Mouse (Mus musculus): ENCODE results near the gene Cachd1. TPM values are rescaled to one million over a fixed set of nuclear protein-coding genes. Genes with fewer than 3 reads are reported as not detected.

The Cachd1 gene
- polyA plus RNA-seq, 1 experiment from 2014 or later = 44.9 TPM

- no peaks in the 10 kb centered on the region for H3K9me3 ChIP-seq (replicated peaks)
- peak overlapping the region; percentile 99 for H3K27ac ChIP-seq
- H3K4me3 ChIP-seq = peak overlapping the region; percentile 99
- H3K4me1 ChIP-seq = peaks cover 43% of the 10 kb centered on the region
- H3K36me3 ChIP-seq = peaks cover 3% of the 10 kb centered on the region; the same call in 1 of the 2 replicates
- no peaks in the 10 kb centered on the region for H3K27me3 ChIP-seq (ENCODE audit: low read depth, poor library complexity, severe bottlenecking)
- no peak for DNase-seq (ENCODE audit: low spot score)
- under 1% methylated on average over 68 of the region's 68 CpGs for WGBS
Measured at GRCm38 (mm10) chr4:100776871-100777375, 448 bp downstream of the Cachd1 start.

GRCm38 (mm10) chr4:100777376-100778041 lies 1.0 kb downstream of the Cachd1 start:
- WGBS = under 1% methylated on average over 42 of the region's 42 CpGs
- peak overlapping the region; percentile 99 for H3K27ac ChIP-seq

DNA sequence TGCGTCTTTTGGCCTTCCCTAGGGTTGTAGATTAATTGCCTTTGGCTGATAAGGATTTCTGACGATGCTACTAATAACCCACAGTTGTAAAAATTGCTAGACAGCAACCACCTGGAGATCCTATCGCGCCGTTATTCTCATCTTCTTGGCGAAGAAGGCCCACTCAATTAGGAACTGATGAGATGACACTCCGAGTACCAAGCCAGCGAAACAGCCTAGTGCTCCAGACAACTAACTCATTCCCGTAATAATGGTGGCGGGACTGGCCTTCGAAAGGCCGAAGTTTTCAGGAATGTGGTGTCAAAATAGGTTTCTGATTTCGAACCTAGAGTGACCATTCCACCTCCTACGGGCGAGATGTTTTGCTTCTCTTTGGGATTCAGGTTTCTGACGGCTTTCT lies 1.6 kb downstream of the Cachd1 start:
- H3K27me3 ChIP-seq (ENCODE audit: low read depth, poor library complexity, severe bottlenecking) = no peaks in the 10 kb centered on the region
- H3K27ac ChIP-seq = peak overlapping the region; percentile 99
- no peaks in the 10 kb centered on the region for H3K9me3 ChIP-seq (replicated peaks)
- H3K4me1 ChIP-seq = peaks cover 52% of the 10 kb centered on the region
- H3K36me3 ChIP-seq = peaks cover 7% of the 10 kb centered on the region; the same call in 1 of the 2 replicates
- WGBS = under 1% methylated on average over 16 of the region's 16 CpGs
- no peak for DNase-seq (ENCODE audit: low spot score)
- H3K4me3 ChIP-seq = peak overlapping the region; percentile 99

More at GRCm38 (mm10) chr4:100777376-100778041, 1.0 kb downstream of the Cachd1 start:
- Histone ChIP-seq H3K27me3 (ENCODE audit: low read depth, poor library complexity, severe bottlenecking) (no peaks in the 10 kb centered on the region), H3K4me3 (peak overlapping the region; percentile 99), H3K4me1 (peaks cover 47% of the 10 kb centered on the region), H3K36me3 (peaks cover 7% of the 10 kb centered on the region; the same call in 1 of the 2 replicates), H3K9me3 (replicated peaks) (no peaks in the 10 kb centered on the region)
- DNase-seq (ENCODE audit: low spot score) = peak; percentile 78

DNA sequence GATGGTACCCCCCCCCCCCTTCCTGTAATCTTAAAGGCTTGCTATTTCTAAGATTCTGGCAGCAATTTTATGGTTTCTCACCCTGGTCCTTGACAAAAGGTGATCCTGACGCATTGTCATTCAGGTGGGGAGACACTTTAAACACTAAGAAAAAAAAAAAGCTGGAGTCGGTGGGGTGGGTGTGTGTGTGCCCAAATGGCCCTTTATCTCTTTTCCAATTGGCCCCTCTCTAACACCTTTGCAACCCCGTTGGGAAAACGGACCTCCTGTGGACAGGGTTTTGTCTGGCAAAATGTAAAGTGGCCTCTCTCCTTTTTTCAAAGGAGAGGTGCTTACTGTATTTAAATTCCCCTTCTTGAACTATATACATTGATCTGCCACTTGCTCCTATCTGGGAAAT lies 2.5 kb downstream of the Cachd1 start:
- no peak for DNase-seq (ENCODE audit: low spot score)
- Histone ChIP-seq H3K4me3 (peak overlapping the region; percentile 99), H3K36me3 (peaks cover 11% of the 10 kb centered on the region; the same call in 1 of the 2 replicates), H3K4me1 (peaks cover 55% of the 10 kb centered on the region), H3K27me3 (ENCODE audit: low read depth, poor library complexity, severe bottlenecking) (no peaks in the 10 kb centered on the region), H3K27ac (peak overlapping the region; percentile 99), H3K9me3 (replicated peaks) (no peaks in the 10 kb centered on the region)
- 2% methylated on average over 4 of the region's 4 CpGs for WGBS

DNA sequence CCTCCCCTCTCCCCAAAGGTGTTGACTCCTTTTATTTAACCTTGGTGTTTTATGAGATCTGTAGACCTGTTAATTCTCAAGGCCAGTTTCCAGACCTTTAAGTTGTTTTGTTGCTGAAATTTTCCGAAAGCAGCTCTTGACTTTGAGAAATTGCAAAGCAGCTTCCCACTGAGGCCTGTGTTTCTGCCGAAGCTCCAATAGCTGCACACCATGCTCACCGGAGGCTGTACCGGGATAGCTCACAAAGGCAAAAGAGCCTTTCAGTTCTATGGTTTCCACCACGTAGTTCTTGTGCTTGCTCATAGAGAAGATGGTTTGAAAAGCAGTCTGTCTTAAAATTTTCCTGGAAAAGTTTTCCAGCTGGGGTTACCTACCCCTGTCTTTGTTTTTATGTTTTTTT lies 3.2 kb downstream of the Cachd1 start:
- H3K27ac ChIP-seq = peak overlapping the region; percentile 99
- WGBS = 4% methylated on average over 5 of the region's 5 CpGs
- peaks cover 57% of the 10 kb centered on the region for H3K4me1 ChIP-seq
- peaks cover 11% of the 10 kb centered on the region; the same call in 1 of the 2 replicates for H3K36me3 ChIP-seq
- H3K9me3 ChIP-seq (replicated peaks) = no peaks in the 10 kb centered on the region
- H3K4me3 ChIP-seq = peak overlapping the region; percentile 99
- no peaks in the 10 kb centered on the region for H3K27me3 ChIP-seq (ENCODE audit: low read depth, poor library complexity, severe bottlenecking)
- no peak for DNase-seq (ENCODE audit: low spot score)

- DNase-seq (ENCODE audit: low spot score) = no peak
- no peak overlapping the region for H3K27ac ChIP-seq
- no peak overlapping the region for H3K4me3 ChIP-seq
- WGBS = 69% methylated on average over 6 of the region's 6 CpGs
- H3K9me3 ChIP-seq (replicated peaks) = no peaks in the 10 kb centered on the region
- peaks cover 53% of the 10 kb centered on the region for H3K4me1 ChIP-seq
- no peaks in the 10 kb centered on the region for H3K27me3 ChIP-seq (ENCODE audit: low read depth, poor library complexity, severe bottlenecking)
- peaks cover 11% of the 10 kb centered on the region for H3K36me3 ChIP-seq
Measured at GRCm38 (mm10) chr4:100780911-100781310, 4.4 kb downstream of the Cachd1 start.

DNA sequence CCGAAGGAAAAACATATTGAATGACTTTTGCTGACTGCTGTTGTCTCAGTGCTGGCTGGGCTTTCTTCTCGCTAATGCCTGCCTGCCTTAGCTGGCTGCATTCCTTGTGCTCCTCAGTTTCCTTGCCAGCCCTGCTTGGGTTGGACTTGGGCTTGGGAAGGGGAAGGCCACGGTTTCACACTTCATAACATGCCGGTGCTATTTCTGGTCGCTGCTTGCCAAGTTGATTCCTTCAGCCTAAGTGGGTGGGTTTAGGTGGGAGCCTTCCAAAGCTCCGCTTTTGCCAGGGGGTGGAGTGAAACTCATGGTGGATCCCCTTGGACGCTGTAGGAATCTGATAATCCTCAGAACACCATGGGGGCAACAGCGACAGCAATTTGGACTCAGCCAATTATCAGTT lies 5.9 kb downstream of the Cachd1 start:
- peaks cover 11% of the 10 kb centered on the region for H3K36me3 ChIP-seq
- no peaks in the 10 kb centered on the region for H3K27me3 ChIP-seq (ENCODE audit: low read depth, poor library complexity, severe bottlenecking)
- WGBS = 62% methylated on average over 8 of the region's 8 CpGs
- no peaks in the 10 kb centered on the region for H3K9me3 ChIP-seq (replicated peaks)
- no peak overlapping the region for H3K4me3 ChIP-seq
- H3K27ac ChIP-seq = no peak overlapping the region
- H3K4me1 ChIP-seq = peaks cover 61% of the 10 kb centered on the region
- no peak for DNase-seq (ENCODE audit: low spot score)

DNA sequence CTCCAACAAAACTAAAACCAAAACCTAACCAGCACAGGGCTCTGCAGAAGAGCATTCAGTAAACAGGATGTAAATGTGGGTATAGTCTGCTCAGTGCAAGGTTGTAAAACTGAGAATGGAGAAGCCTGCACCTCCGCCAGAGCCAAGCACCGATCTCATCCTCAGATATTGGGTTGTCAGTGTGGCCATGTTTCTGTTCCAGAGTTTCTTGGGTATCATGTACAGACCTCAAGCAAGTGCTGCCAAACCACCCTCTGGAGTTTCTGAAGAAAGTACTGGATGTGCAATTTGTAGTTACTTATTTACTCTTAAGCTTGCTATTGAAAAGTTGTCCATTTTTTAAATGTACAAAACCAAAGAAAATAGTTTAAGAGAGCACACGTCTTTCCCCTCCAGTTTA lies 6.4 kb downstream of the Cachd1 start:
- Histone ChIP-seq H3K27me3 (ENCODE audit: low read depth, poor library complexity, severe bottlenecking) (no peaks in the 10 kb centered on the region), H3K4me1 (peaks cover 66% of the 10 kb centered on the region), H3K9me3 (replicated peaks) (no peaks in the 10 kb centered on the region), H3K27ac (no peak overlapping the region), H3K36me3 (peaks cover 13% of the 10 kb centered on the region), H3K4me3 (no peak overlapping the region)
- no peak for DNase-seq (ENCODE audit: low spot score)
- WGBS = 71% methylated on average over 3 of the region's 3 CpGs

- no peak for DNase-seq (ENCODE audit: low spot score)
- no peak overlapping the region for H3K27ac ChIP-seq
- H3K36me3 ChIP-seq = peaks cover 15% of the 10 kb centered on the region
- peaks cover 54% of the 10 kb centered on the region for H3K4me1 ChIP-seq
- H3K4me3 ChIP-seq = no peak overlapping the region
- H3K27me3 ChIP-seq (ENCODE audit: low read depth, poor library complexity, severe bottlenecking) = no peaks in the 10 kb centered on the region
- WGBS = 75% methylated on average over 3 of the region's 3 CpGs
- H3K9me3 ChIP-seq (replicated peaks) = no peaks in the 10 kb centered on the region
Measured at GRCm38 (mm10) chr4:100787201-100787600, 10.7 kb downstream of the Cachd1 start.

DNA sequence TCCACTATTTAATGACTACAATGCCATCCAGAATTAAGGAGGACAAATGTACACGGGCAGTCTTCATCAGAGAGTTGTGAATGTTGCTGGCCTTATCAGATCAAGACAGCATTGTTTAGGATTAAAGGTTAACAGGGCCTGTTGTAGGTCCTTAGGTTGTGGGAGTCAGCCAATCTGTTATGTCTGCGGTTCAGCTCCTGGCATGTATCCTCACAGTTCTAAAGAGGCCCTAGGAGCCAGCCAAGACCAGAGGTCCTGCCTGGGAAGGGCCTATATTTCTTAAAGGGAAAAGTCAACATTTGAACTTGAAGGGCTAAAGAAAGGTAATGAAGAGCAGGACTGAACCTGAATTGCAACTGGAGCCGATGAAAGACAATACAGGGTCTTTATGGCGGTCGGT lies 13.7 kb downstream of the Cachd1 start:
- Histone ChIP-seq H3K4me3 (no peak overlapping the region), H3K27me3 (ENCODE audit: low read depth, poor library complexity, severe bottlenecking) (no peaks in the 10 kb centered on the region), H3K27ac (no peak overlapping the region), H3K4me1 (peaks cover 71% of the 10 kb centered on the region), H3K36me3 (peaks cover 8% of the 10 kb centered on the region), H3K9me3 (replicated peaks) (no peaks in the 10 kb centered on the region)
- WGBS = 67% methylated on average over 5 of the region's 5 CpGs
- DNase-seq (ENCODE audit: low spot score) = no peak

DNA sequence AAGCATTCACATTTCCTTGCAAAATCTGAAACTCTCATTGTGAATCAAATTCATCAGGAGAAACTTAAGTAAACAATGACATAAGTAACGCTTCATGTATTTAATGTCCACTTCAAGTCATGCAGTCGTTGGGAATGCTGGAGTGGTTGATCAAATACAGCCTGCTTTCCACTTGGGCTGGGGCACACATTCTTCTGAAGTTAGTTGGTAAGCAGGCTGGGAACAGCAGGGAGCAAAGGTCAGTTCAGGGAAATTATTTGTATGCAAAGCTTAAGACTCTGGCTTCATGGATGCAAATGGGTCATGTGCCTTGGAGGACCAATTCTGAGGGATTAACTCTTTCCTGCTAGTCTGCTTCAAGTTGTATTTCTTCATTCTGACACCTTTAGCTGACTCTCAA lies 16.7 kb downstream of the Cachd1 start:
- no peaks in the 10 kb centered on the region for H3K27me3 ChIP-seq (ENCODE audit: low read depth, poor library complexity, severe bottlenecking)
- no peaks in the 10 kb centered on the region for H3K9me3 ChIP-seq (replicated peaks)
- H3K4me1 ChIP-seq = peaks cover 80% of the 10 kb centered on the region
- 10% methylated on average over 2 of the region's 2 CpGs for WGBS
- peak overlapping the region; percentile 76; the same call in 1 of the 2 replicates for H3K27ac ChIP-seq
- H3K36me3 ChIP-seq = peaks cover 4% of the 10 kb centered on the region; the same call in 1 of the 2 replicates
- H3K4me3 ChIP-seq = no peak overlapping the region
- no peak for DNase-seq (ENCODE audit: low spot score)

DNA sequence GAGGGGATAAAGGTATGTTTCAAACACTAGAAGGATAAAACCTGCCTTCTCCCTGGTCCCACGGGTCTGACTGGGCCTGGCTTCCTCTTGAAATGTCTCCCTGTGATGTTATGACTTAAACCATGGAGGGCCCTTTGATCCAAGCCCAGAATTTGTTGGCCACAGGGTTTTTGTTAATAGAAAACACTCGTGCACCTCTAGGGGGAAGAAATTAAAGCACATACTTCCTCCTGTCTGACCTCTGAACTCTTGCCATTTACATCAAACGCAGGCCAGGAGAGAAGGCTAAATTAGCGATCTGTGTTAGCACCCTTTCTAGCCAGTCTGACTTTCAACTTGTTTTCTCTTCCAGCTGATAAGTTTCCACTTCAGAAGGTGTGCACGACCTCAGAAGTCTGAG lies 19.0 kb downstream of the Cachd1 start:
- 1% methylated on average over 5 of the region's 5 CpGs for WGBS
- peak overlapping the region; percentile 76 for H3K27ac ChIP-seq
- H3K4me3 ChIP-seq = peak overlapping the region; percentile 16
- DNase-seq (ENCODE audit: low spot score) = peak; percentile 51
- H3K4me1 ChIP-seq = peaks cover 95% of the 10 kb centered on the region
- H3K9me3 ChIP-seq (replicated peaks) = no peaks in the 10 kb centered on the region
- H3K27me3 ChIP-seq (ENCODE audit: low read depth, poor library complexity, severe bottlenecking) = no peaks in the 10 kb centered on the region
- 0 out of 2 replicates have a peak, but pooled peaks cover 2% of the 10 kb centered on the region for H3K36me3 ChIP-seq

GRCm38 (mm10) chr4:100800730-100801442 lies 24.4 kb downstream of the Cachd1 start:
- DNase-seq (ENCODE audit: low spot score) = no peak
- H3K4me3 ChIP-seq = no peak overlapping the region
- peaks cover 60% of the 10 kb centered on the region for H3K4me1 ChIP-seq
- H3K27ac ChIP-seq = no peak overlapping the region
- no peaks in the 10 kb centered on the region for H3K27me3 ChIP-seq (ENCODE audit: low read depth, poor library complexity, severe bottlenecking)
- WGBS = 94% methylated on average over 14 of the region's 14 CpGs
- H3K36me3 ChIP-seq = 0 out of 2 replicates have a peak, but pooled peaks cover 3% of the 10 kb centered on the region
- no peaks in the 10 kb centered on the region for H3K9me3 ChIP-seq (replicated peaks)

Data from limb, embryonic 10.5 days (tissue).